Mouse (Mus musculus): ENCODE results near the gene Prr7. TPM values are rescaled to one million over a fixed set of nuclear protein-coding genes. Genes with fewer than 3 reads are reported as not detected.
A peak's percentile ranks its signal among the peaks of the same experiment; 100 is the strongest.

Gene Prr7
- polyA plus RNA-seq, 1 experiment from 2014 or later = 0.29 TPM

- no peaks in the 10 kb centered on the region for H3K9me3 ChIP-seq (ENCODE audit: control insufficient read depth, low read length)
- ATAC-seq (replicated peaks; ENCODE audit: low FRiP score) (0 out of 2 replicates have a peak, but pooled peaks have one; percentile 15), DNase-seq (ENCODE audit: low spot score) (peak; percentile 72)
- peaks cover 7% of the 10 kb centered on the region; the same call in 1 of the 2 replicates for H3K36me3 ChIP-seq (ENCODE audit: control insufficient read depth, insufficient read depth, low read length)
- peak overlapping the region; percentile 100 for H3K4me2 ChIP-seq
- H3K27ac ChIP-seq (ENCODE audit: low read depth, low read length) = no peak overlapping the region
- peak overlapping the region; percentile 67 for H3K4me3 ChIP-seq (ENCODE audit: low read depth, low read length)
- peak overlapping the region; percentile 62 for H3K9ac ChIP-seq (ENCODE audit: low read depth, low read length)
- 0% methylated on average over 31 of the region's 31 CpGs for WGBS
- peaks cover 17% of the 10 kb centered on the region for H3K4me1 ChIP-seq (replicated peaks; ENCODE audit: control insufficient read depth, insufficient read depth, low read length)
- peaks cover 67% of the 10 kb centered on the region for H3K27me3 ChIP-seq (replicated peaks; ENCODE audit: control insufficient read depth, insufficient read depth, low read length)
Observed at GRCm38 (mm10) chr13:55471819-55472131, 7.7 kb downstream of the Prr7 start.

DNA sequence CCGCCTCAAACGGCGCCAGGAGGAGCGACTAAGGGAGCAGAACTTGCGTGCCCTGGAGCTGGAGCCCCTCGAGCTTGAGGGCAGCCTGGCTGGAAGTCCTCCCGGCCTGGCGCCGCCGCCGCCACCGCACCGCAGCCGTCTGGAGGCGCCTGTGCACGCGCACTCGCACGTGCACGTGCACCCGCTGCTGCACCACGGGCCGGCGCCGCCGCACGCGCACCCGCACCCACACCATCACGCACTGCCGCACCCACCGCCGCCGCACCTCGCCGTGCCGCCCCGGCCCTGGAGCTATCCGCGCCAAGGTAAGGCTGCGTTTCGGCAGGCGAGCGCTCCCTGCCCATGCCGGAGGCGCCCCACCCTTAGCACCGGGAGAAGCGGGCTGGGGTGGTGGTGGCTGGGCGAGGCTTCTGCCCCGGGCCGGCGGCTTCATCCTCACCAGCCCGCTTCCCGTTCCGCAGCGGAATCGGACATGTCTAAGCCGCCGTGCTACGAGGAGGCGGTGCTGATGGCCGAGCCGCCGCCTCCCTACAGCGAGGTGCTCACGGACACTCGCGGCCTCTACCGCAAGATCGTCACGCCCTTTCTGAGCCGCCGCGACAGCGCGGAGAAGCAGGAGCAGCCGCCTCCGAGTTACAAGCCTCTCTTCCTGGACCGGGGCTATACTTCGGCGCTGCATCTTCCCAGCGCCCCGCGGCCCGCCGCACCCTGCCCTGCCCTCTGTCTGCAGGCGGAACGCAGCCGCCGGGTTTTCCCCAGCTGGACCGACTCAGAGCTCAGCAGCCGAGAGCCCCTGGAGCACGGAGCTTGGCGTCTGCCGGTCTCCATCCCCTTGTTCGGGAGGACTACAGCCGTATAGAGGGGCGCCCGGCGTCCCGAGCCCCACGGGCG lies 8.3 kb downstream of the Prr7 start:
- Histone ChIP-seq H3K36me3 (ENCODE audit: control insufficient read depth, insufficient read depth, low read length) (peaks cover 8% of the 10 kb centered on the region; the same call in 1 of the 2 replicates), H3K4me2 (peak overlapping the region; percentile 100), H3K9ac (ENCODE audit: low read depth, low read length) (peak overlapping the region; percentile 62), H3K27me3 (replicated peaks; ENCODE audit: control insufficient read depth, insufficient read depth, low read length) (peaks cover 61% of the 10 kb centered on the region), H3K9me3 (ENCODE audit: control insufficient read depth, low read length) (no peaks in the 10 kb centered on the region), H3K27ac (ENCODE audit: low read depth, low read length) (peak overlapping the region; percentile 2; the same call in 1 of the 2 replicates), H3K4me3 (ENCODE audit: low read depth, low read length) (peak overlapping the region; percentile 67), H3K4me1 (replicated peaks; ENCODE audit: control insufficient read depth, insufficient read depth, low read length) (peaks cover 17% of the 10 kb centered on the region)
- DNase-seq (ENCODE audit: low spot score) (peak; percentile 75), ATAC-seq (replicated peaks; ENCODE audit: low FRiP score) (peak; percentile 32; the same call in 1 of the 2 replicates)
- under 1% methylated on average over 100 of the region's 103 CpGs for WGBS

GRCm38 (mm10) chr13:55473076-55473831 lies 9.2 kb downstream of the Prr7 start:
- Histone ChIP-seq H3K4me1 (replicated peaks; ENCODE audit: control insufficient read depth, insufficient read depth, low read length) (peaks cover 17% of the 10 kb centered on the region), H3K9ac (ENCODE audit: low read depth, low read length) (peak overlapping the region; percentile 62; the same call in 1 of the 2 replicates), H3K9me3 (ENCODE audit: control insufficient read depth, low read length) (no peaks in the 10 kb centered on the region), H3K27ac (ENCODE audit: low read depth, low read length) (no peak overlapping the region), H3K36me3 (ENCODE audit: control insufficient read depth, insufficient read depth, low read length) (peaks cover 8% of the 10 kb centered on the region; the same call in 1 of the 2 replicates), H3K27me3 (replicated peaks; ENCODE audit: control insufficient read depth, insufficient read depth, low read length) (peaks cover 56% of the 10 kb centered on the region), H3K4me3 (ENCODE audit: low read depth, low read length) (peak overlapping the region; percentile 67), H3K4me2 (peak overlapping the region; percentile 100)
- no peak for DNase-seq (ENCODE audit: low spot score)
- 23% methylated on average over 18 of the region's 18 CpGs for WGBS
- no peak for ATAC-seq (replicated peaks; ENCODE audit: low FRiP score)

GRCm38 (mm10) chr13:55473961-55474360 lies 9.9 kb downstream of the Prr7 start:
- Histone ChIP-seq H3K27ac (ENCODE audit: low read depth, low read length) (no peak overlapping the region), H3K9ac (ENCODE audit: low read depth, low read length) (no peak overlapping the region), H3K4me3 (ENCODE audit: low read depth, low read length) (no peak overlapping the region), H3K9me3 (ENCODE audit: control insufficient read depth, low read length) (no peaks in the 10 kb centered on the region), H3K4me2 (no peak overlapping the region), H3K27me3 (replicated peaks; ENCODE audit: control insufficient read depth, insufficient read depth, low read length) (peaks cover 55% of the 10 kb centered on the region), H3K4me1 (replicated peaks; ENCODE audit: control insufficient read depth, insufficient read depth, low read length) (peaks cover 17% of the 10 kb centered on the region), H3K36me3 (ENCODE audit: control insufficient read depth, insufficient read depth, low read length) (peaks cover 8% of the 10 kb centered on the region; the same call in 1 of the 2 replicates)
- WGBS = 73% methylated on average over 11 of the region's 11 CpGs
- ATAC-seq (replicated peaks; ENCODE audit: low FRiP score) = no peak
- no peak for DNase-seq (ENCODE audit: low spot score)

DNA sequence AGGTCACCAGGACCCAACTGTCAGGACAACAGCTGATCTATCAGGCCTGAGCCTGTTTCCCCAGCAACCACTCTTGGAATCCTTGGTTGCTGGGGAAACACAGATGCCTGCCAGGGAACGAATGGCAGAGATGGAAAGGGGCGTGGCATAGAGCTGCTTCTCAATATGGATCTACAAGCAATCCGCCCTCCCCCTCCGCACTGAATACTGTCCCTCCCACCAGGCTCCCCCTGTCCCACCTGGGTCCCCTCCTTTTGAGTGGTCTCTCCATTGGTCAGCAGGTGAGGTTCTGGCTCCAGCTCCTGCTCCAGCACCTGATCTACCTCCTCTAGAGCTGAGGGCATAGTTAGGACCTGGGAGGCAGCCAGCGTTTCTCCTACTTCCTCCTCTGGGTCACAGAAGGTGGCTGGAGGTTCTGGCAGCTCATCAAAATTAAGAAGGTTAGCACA lies 10.6 kb downstream of the Prr7 start:
- H3K36me3 ChIP-seq (ENCODE audit: control insufficient read depth, insufficient read depth, low read length) = peaks cover 8% of the 10 kb centered on the region; the same call in 1 of the 2 replicates
- peaks cover 17% of the 10 kb centered on the region for H3K4me1 ChIP-seq (replicated peaks; ENCODE audit: control insufficient read depth, insufficient read depth, low read length)
- H3K27ac ChIP-seq (ENCODE audit: low read depth, low read length) = no peak overlapping the region
- WGBS = 49% methylated on average over 5 of the region's 5 CpGs
- H3K4me2 ChIP-seq = no peak overlapping the region
- H3K9ac ChIP-seq (ENCODE audit: low read depth, low read length) = no peak overlapping the region
- no peak overlapping the region for H3K4me3 ChIP-seq (ENCODE audit: low read depth, low read length)
- DNase-seq (ENCODE audit: low spot score) (no peak), ATAC-seq (replicated peaks; ENCODE audit: low FRiP score) (no peak)
- peaks cover 48% of the 10 kb centered on the region for H3K27me3 ChIP-seq (replicated peaks; ENCODE audit: control insufficient read depth, insufficient read depth, low read length)
- H3K9me3 ChIP-seq (ENCODE audit: control insufficient read depth, low read length) = no peaks in the 10 kb centered on the region

DNA sequence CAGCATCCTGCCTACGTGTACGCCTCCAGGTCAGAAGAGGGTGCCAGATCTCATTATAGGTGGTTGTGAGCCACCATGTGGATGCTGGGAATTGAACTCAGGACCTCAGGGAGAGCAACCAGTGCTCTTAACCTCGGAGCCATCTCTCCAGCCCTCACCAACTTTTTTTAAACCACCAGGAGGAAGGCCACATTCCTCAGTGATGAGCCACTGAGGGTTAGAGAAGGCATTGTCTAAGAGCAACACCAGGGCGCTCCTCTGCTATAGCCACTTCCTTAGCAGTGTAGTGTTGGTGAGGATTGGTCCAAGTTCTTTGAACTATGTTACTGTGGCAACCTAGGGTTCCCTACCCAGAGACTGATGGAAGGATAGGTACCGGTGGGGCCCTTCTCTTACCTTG lies 11.7 kb downstream of the Prr7 start:
- Histone ChIP-seq H3K27me3 (replicated peaks; ENCODE audit: control insufficient read depth, insufficient read depth, low read length) (peaks cover 37% of the 10 kb centered on the region), H3K4me3 (ENCODE audit: low read depth, low read length) (no peak overlapping the region), H3K9me3 (ENCODE audit: control insufficient read depth, low read length) (no peaks in the 10 kb centered on the region), H3K9ac (ENCODE audit: low read depth, low read length) (no peak overlapping the region), H3K4me1 (replicated peaks; ENCODE audit: control insufficient read depth, insufficient read depth, low read length) (peaks cover 17% of the 10 kb centered on the region), H3K36me3 (ENCODE audit: control insufficient read depth, insufficient read depth, low read length) (peaks cover 12% of the 10 kb centered on the region; the same call in 1 of the 2 replicates), H3K27ac (ENCODE audit: low read depth, low read length) (no peak overlapping the region), H3K4me2 (no peak overlapping the region)
- DNase-seq (ENCODE audit: low spot score) = no peak
- WGBS = 80% methylated on average over 5 of the region's 5 CpGs
- ATAC-seq (replicated peaks; ENCODE audit: low FRiP score) = no peak

DNA sequence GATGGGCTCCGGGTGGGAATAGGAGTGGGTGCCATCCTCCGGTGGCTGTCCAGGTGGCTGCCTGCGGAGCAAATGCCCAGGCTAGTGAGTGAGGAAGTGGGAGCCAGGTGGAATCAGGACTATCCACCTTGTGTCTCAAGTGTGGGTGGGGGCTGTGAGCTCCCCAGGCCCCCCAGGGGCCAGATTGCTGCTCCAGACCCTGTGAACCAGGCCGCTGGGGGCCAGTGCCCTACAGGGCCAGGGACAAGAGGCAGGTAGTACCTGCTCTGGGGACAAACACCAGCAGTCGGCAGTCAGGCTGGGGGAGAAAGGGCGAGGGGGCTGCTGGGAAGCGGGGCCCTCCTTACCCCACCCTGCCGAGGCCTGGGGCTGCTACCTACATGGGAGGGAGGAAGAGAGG lies 12.2 kb downstream of the Prr7 start:
- Histone ChIP-seq H3K4me3 (ENCODE audit: low read depth, low read length) (no peak overlapping the region), H3K27ac (ENCODE audit: low read depth, low read length) (no peak overlapping the region), H3K9ac (ENCODE audit: low read depth, low read length) (no peak overlapping the region), H3K4me1 (replicated peaks; ENCODE audit: control insufficient read depth, insufficient read depth, low read length) (peaks cover 13% of the 10 kb centered on the region), H3K27me3 (replicated peaks; ENCODE audit: control insufficient read depth, insufficient read depth, low read length) (peaks cover 32% of the 10 kb centered on the region), H3K36me3 (ENCODE audit: control insufficient read depth, insufficient read depth, low read length) (peaks cover 13% of the 10 kb centered on the region; the same call in 1 of the 2 replicates), H3K9me3 (ENCODE audit: control insufficient read depth, low read length) (no peaks in the 10 kb centered on the region), H3K4me2 (no peak overlapping the region)
- ATAC-seq (replicated peaks; ENCODE audit: low FRiP score) = no peak
- no peak for DNase-seq (ENCODE audit: low spot score)
- 89% methylated on average over 8 of the region's 8 CpGs for WGBS

DNA sequence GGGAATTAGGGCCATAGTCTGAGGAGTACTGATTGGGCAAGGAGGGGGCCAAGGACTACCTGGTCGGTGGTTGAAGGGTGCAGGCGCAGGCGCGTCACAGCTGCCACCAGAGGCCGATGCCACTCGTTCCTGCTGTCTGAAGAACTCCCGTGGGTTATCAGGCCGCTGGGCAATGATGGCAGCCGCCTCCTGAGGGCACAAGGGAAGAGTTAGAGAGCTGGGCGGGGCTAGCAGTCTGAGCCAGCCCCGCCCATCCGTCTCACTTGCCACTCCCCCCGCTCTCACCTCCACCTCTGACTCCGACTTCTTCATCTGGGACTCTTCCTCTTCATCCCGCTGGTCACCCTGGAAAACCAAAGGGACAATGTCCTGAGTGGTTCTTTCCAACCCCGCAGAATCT lies 13.4 kb downstream of the Prr7 start:
- no peak for ATAC-seq (replicated peaks; ENCODE audit: low FRiP score)
- no peaks in the 10 kb centered on the region for H3K9me3 ChIP-seq (ENCODE audit: control insufficient read depth, low read length)
- H3K27ac ChIP-seq (ENCODE audit: low read depth, low read length) = no peak overlapping the region
- no peak overlapping the region for H3K4me3 ChIP-seq (ENCODE audit: low read depth, low read length)
- no peak overlapping the region for H3K9ac ChIP-seq (ENCODE audit: low read depth, low read length)
- H3K4me2 ChIP-seq = no peak overlapping the region
- 61% methylated on average over 16 of the region's 16 CpGs for WGBS
- peaks cover 20% of the 10 kb centered on the region for H3K27me3 ChIP-seq (replicated peaks; ENCODE audit: control insufficient read depth, insufficient read depth, low read length)
- H3K36me3 ChIP-seq (ENCODE audit: control insufficient read depth, insufficient read depth, low read length) = peaks cover 13% of the 10 kb centered on the region; the same call in 1 of the 2 replicates
- DNase-seq (ENCODE audit: low spot score) = no peak
- H3K4me1 ChIP-seq (replicated peaks; ENCODE audit: control insufficient read depth, insufficient read depth, low read length) = peaks cover 4% of the 10 kb centered on the region; the same call in 1 of the 2 replicates
